Mouse (Mus musculus) kidney, embryonic 14.5 days (tissue): ENCODE measurements around the gene H2-Aa. TPM values are rescaled to one million over a fixed set of nuclear protein-coding genes. Genes with fewer than 3 reads are reported as not detected.

Source experiments
- ATAC-seq: fragments of 200-750 bp; cut with Nextera tagmentation; 2 replicates; pipeline ENCODE4 v1.8.0; 2017; ENCODE audit warnings: moderate number of reproducible peaks, mild to moderate bottlenecking, moderate TSS enrichment, moderate library complexity; ENCODE audit not compliant: low FRiP score, low TSS enrichment
- H3K27ac ChIP-seq: fragments of 300-500 bp; sonication (generic); 2 replicates; pipeline ENCODE4 v1.5.1; 2014; ENCODE audit warnings: low read depth, mild to moderate bottlenecking, low read length, moderate library complexity, mixed read lengths
- H3K27me3 ChIP-seq: fragments of 300-500 bp; sonication (generic); 2 replicates; pipeline ENCODE4 v1.6.1; 2014; ENCODE audit warnings: mild to moderate bottlenecking, low read length; ENCODE audit not compliant: control insufficient read depth, insufficient read depth
- H3K36me3 ChIP-seq: fragments of 300-500 bp; sonication (generic); 2 replicates; pipeline ENCODE4 v1.6.1; 2014; ENCODE audit warnings: low read length, mixed read lengths; ENCODE audit not compliant: control insufficient read depth, insufficient read depth
- H3K4me1 ChIP-seq: fragments of 300-500 bp; sonication (generic); 2 replicates; pipeline ENCODE4 v1.6.1; 2014; ENCODE audit warnings: low read length, mixed read lengths; ENCODE audit not compliant: control insufficient read depth, insufficient read depth
- H3K4me2 ChIP-seq: fragments of 300-500 bp; sonication (generic); replicated peaks from 2 replicates; pipeline ENCODE4 v1.6.1; 2014; ENCODE audit warnings: low read depth, mild to moderate bottlenecking, low read length
- H3K4me3 ChIP-seq: fragments of 300-500 bp; sonication (generic); 2 replicates; pipeline ENCODE4 v1.5.1; 2014; ENCODE audit warnings: mild to moderate bottlenecking, low read length
- H3K9ac ChIP-seq: fragments of 300-500 bp; sonication (generic); 2 replicates; pipeline ENCODE4 v1.6.1; 2014; ENCODE audit warnings: low read depth, mild to moderate bottlenecking, low read length, moderate library complexity
- H3K9me3 ChIP-seq: fragments of 300-500 bp; sonication (generic); 2 replicates; pipeline ENCODE4 v1.6.1; 2016; ENCODE audit warnings: low read length; ENCODE audit not compliant: control insufficient read depth
- WGBS: fragments of 180-500 bp; shearing (Covaris S2); extraction: QIAGEN DNeasy Blood & Tissue Kit; methylation state at CpG from one replicate; pipeline ENCODE4 v1.1.7; 2014; 5-methylcytosine and 5-hydroxymethylcytosine counted together
- polyA plus RNA-seq: library from polyadenylated mRNA; unstranded; fragments of >200 nt; fragmentation: Nextera tagmentation; extraction: Ambion mirVana; gene quantifications from 2 replicates; pipeline ENCODE4 v1.2.1, GENCODE M21; 2014

The H2-Aa gene
- polyA plus RNA-seq, 1 experiment from 2014 or later = 2.7 TPM

- Histone ChIP-seq H3K27me3 (peaks cover 13% of the 10 kb centered on the region), H3K4me2 (peak overlapping the region; percentile 83), H3K27ac (no peak overlapping the region), H3K36me3 (no peaks in the 10 kb centered on the region), H3K4me3 (peak overlapping the region; percentile 46), H3K9ac (no peak overlapping the region), H3K4me1 (peaks cover 12% of the 10 kb centered on the region; the same call in 1 of the 2 replicates), H3K9me3 (no peaks in the 10 kb centered on the region)
- peak; percentile 13; the same call in 1 of the 2 replicates for ATAC-seq
- WGBS = 5% methylated on average over 14 of the region's 14 CpGs
Measured at GRCm38 (mm10) chr17:34263811-34264371, 23.7 kb downstream of the H2-Aa start.

GRCm38 (mm10) chr17:34263068-34263467 is 24.6 kb downstream of the H2-Aa start:
- peaks cover 12% of the 10 kb centered on the region; the same call in 1 of the 2 replicates for H3K4me1 ChIP-seq
- H3K9me3 ChIP-seq = no peaks in the 10 kb centered on the region
- ATAC-seq = peak; percentile 83
- 0 out of 2 replicates have a peak overlapping the region, but pooled peaks have one; percentile 32 for H3K9ac ChIP-seq
- peak overlapping the region; percentile 46 for H3K4me3 ChIP-seq
- H3K27ac ChIP-seq = no peak overlapping the region
- 2% methylated on average over 8 of the region's 8 CpGs for WGBS
- no peaks in the 10 kb centered on the region for H3K36me3 ChIP-seq
- peaks cover 13% of the 10 kb centered on the region for H3K27me3 ChIP-seq
- H3K4me2 ChIP-seq = peak overlapping the region; percentile 83

- Histone ChIP-seq H3K27me3 (peaks cover 13% of the 10 kb centered on the region), H3K4me3 (no peak overlapping the region), H3K9me3 (no peaks in the 10 kb centered on the region), H3K36me3 (no peaks in the 10 kb centered on the region), H3K4me2 (no peak overlapping the region), H3K9ac (no peak overlapping the region), H3K27ac (no peak overlapping the region), H3K4me1 (peaks cover 12% of the 10 kb centered on the region; the same call in 1 of the 2 replicates)
- 0 out of 2 replicates have a peak, but pooled peaks have one; percentile 42 for ATAC-seq
- 13% methylated on average over 4 of the region's 4 CpGs for WGBS
Measured at GRCm38 (mm10) chr17:34261502-34261901, 26.1 kb downstream of the H2-Aa start.

- Histone ChIP-seq H3K27me3 (peaks cover 13% of the 10 kb centered on the region), H3K27ac (no peak overlapping the region), H3K4me3 (no peak overlapping the region), H3K36me3 (no peaks in the 10 kb centered on the region), H3K9ac (no peak overlapping the region), H3K9me3 (no peaks in the 10 kb centered on the region), H3K4me1 (peaks cover 12% of the 10 kb centered on the region; the same call in 1 of the 2 replicates), H3K4me2 (no peak overlapping the region)
- WGBS = 70% methylated on average over 5 of the region's 5 CpGs
- ATAC-seq = no peak
Measured at GRCm38 (mm10) chr17:34260551-34260950, 27.1 kb downstream of the H2-Aa start.

GRCm38 (mm10) chr17:34257594-34258375 is 29.8 kb downstream of the H2-Aa start, which contains the start of gene H2-Ab1:
H2-Ab1 (plus strand) TSS chr17:34257689.
- H3K9ac ChIP-seq = no peak within 1 kb of the TSS
- H3K27ac ChIP-seq = no peak within 1 kb of the TSS
- ATAC-seq = no peak
- 73% methylated on average over 11 of the region's 11 CpGs for WGBS
- no peaks in the 10 kb centered on the region for H3K36me3 ChIP-seq
- no peak within 1 kb of the TSS for H3K4me3 ChIP-seq
- no peak within 1 kb of the TSS for H3K4me2 ChIP-seq
- H3K4me1 ChIP-seq = no peaks in the 10 kb centered on the region
- H3K27me3 ChIP-seq = no peaks in the 10 kb centered on the region; the same call in 1 of the 2 replicates
- no peaks in the 10 kb centered on the region for H3K9me3 ChIP-seq

- H3K4me2 ChIP-seq = no peak overlapping the region
- H3K9ac ChIP-seq = no peak overlapping the region
- no peak overlapping the region for H3K27ac ChIP-seq
- 85% methylated on average over 5 of the region's 5 CpGs for WGBS
- no peaks in the 10 kb centered on the region for H3K36me3 ChIP-seq
- no peaks in the 10 kb centered on the region for H3K27me3 ChIP-seq
- no peak for ATAC-seq
- H3K4me3 ChIP-seq = no peak overlapping the region
- H3K9me3 ChIP-seq = no peaks in the 10 kb centered on the region
- H3K4me1 ChIP-seq = no peaks in the 10 kb centered on the region
Measured at GRCm38 (mm10) chr17:34256501-34256900, 31.1 kb downstream of the H2-Aa start.

GRCm38 (mm10) chr17:34251666-34252065 is 36.0 kb downstream of the H2-Aa start:
- Histone ChIP-seq H3K9me3 (no peaks in the 10 kb centered on the region), H3K4me3 (no peak overlapping the region), H3K27ac (no peak overlapping the region), H3K4me1 (no peaks in the 10 kb centered on the region), H3K27me3 (no peaks in the 10 kb centered on the region), H3K9ac (no peak overlapping the region), H3K36me3 (no peaks in the 10 kb centered on the region), H3K4me2 (no peak overlapping the region)
- ATAC-seq = peak; percentile 88
- WGBS = 24% methylated on average over 4 of the region's 4 CpGs

- H3K9me3 ChIP-seq = no peaks in the 10 kb centered on the region
- H3K27ac ChIP-seq = no peak overlapping the region
- no peaks in the 10 kb centered on the region for H3K36me3 ChIP-seq
- no peak overlapping the region for H3K4me2 ChIP-seq
- ATAC-seq = no peak
- no peak overlapping the region for H3K4me3 ChIP-seq
- no peaks in the 10 kb centered on the region for H3K4me1 ChIP-seq
- H3K27me3 ChIP-seq = no peaks in the 10 kb centered on the region
- no peak overlapping the region for H3K9ac ChIP-seq
- WGBS = 21% methylated on average over 4 of the region's 4 CpGs
Measured at GRCm38 (mm10) chr17:34249878-34250277, 37.7 kb downstream of the H2-Aa start.

- no peak overlapping the region for H3K4me3 ChIP-seq
- no peak; the same call in 1 of the 2 replicates for ATAC-seq
- WGBS = 48% methylated on average over 3 of the region's 3 CpGs
- H3K4me1 ChIP-seq = no peaks in the 10 kb centered on the region
- no peaks in the 10 kb centered on the region for H3K9me3 ChIP-seq
- H3K4me2 ChIP-seq = no peak overlapping the region
- H3K27ac ChIP-seq = no peak overlapping the region
- no peak overlapping the region for H3K9ac ChIP-seq
- H3K36me3 ChIP-seq = no peaks in the 10 kb centered on the region
- no peaks in the 10 kb centered on the region for H3K27me3 ChIP-seq
Measured at GRCm38 (mm10) chr17:34249361-34249760, 38.3 kb downstream of the H2-Aa start.
